Mouse (Mus musculus): Measurements from ENCODE around the gene 2200002J24Rik.
A peak's percentile ranks its signal among the peaks of the same experiment; 100 is the strongest.
"Not testable (repeated sequence)": the region's sequence is repeated elsewhere in the genome, so short reads cannot be mapped to it uniquely, and the experiment has no call there.

2200002J24Rik gene

DNA sequence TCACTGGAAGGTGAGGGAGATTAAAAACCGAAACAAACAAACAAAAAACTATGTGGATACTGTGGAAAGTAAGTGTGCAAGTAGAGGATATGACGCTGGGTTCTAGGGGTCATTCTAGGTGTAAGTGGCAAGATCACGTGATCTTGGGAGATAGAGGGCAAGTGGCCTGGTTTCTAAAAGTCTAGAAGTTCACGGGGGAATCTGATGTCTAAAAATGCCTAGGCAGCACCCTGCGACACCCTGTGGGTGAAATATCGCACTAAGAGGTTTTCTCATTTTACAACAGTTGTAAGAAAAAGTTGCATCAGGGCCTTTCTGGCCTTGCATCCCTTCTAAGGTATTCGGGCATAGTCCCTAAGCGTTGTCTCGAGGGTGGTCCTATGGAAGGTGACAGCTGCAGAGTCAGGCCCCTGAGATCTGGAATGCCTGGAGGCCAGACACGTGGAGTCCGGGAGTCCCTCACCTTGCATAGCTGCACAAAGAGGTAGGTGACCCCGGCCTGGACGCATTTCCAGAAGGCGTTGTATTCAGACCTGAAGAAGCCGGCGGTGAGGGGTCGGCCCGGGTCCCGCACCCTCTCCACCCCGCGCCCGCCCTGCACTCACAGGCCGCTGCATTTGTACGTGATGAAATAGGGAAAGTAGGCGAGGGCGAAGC is 30.1 kb downstream of the 2200002J24Rik start:
- DNase-seq (ENCODE audit: low spot score in 2 of 2), result no peak

DNA sequence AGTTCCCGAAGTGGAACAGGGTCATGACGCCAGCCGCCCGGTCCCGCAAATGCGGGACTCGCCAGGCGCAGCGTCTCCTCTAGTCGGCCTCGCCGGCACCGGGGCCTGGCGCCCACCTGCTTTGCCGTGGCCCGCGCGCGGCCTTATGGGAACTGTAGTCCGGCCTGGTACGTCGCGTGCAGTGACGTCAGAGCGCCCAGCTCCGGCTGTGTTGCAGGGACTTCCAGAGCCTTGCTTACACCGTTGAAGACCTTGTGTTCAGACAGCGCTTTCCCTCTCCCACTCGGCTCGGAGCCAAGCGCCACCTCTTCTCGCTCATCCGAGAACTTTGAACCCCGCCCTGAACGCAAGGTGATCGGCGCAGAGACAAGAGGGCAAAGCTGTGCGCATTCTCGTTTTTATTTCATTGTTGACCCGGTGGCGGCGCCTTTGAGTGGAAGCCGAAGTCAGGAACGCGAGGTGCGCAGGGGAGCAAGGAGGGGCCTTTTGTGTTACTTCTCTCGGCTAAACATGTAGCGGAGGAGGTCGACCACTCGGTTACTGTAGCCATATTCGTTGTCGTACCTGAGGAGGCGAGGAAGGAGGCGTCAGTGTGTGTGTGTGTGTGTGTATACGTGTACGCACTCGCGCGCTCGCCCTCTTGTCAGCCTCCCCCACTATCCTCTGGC is 30.8 kb downstream of the 2200002J24Rik start, which contains the start of gene Tmem147:
Gene Tmem147, minus strand, starts transcription at position 145 of the 668 bp plus-strand sequence.
- peak; percentile 94 to 95 for DNase-seq (ENCODE audit: low spot score in 2 of 2)

DNA sequence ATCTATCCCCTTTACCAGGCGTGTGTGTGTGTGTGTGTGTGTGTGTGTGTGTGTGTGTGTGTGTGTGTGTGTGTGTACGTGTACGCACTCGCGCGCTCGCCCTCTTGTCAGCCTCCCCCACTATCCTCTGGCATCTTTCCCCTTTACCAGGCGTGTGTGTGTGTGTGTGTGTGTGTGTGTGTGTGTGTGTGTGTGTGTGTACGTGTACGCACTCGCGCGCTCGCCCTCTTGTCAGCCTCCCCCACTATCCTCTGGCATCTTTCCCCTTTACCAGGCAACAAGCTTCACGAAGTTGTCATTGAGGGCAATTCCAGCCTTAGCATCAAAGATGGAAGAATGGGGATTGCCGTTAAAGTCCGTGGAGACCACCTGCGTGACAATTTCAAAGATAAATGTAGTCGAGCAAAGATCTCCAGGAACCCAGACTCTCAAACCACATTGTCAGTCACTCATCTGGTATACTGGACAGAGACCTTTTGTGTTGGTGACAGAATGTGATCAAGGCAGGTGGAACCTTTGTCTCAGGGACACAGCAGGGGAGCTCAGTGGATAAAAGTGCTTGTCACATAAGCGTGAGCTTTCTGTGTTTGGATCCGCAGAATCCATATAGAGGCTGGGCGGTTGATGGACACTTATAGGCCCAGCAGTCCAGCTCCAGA is 31.5 kb downstream of the 2200002J24Rik start:
- DNase-seq (ENCODE audit: low spot score in 2 of 2), result not testable (repeated sequence)

GRCm38 (mm10) chr7:30736211-30736610 is 37.5 kb downstream of the 2200002J24Rik start:
- no peak for DNase-seq (ENCODE audit: low spot score in 2 of 2)

DNA sequence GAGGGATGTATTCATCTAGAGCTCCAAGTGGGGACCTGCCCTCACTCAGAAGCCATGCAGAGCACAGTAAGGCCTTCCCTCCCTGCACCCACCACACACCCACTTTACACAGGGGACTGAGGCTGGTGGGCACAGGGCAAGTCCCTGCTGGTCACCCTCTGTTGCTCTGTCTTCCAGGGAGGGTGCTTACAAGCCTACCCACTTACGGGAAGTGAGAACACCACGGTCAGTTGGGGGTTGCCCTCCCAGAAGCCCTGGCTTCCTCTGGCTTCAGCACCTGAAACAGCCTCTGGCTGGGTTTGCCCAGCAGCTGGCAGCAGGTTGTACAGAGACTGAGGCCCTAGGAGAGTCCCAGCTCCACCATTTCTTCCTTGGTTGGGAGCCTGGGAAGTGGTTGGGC is 43.8 kb downstream of the 2200002J24Rik start:
- not testable (repeated sequence) for DNase-seq (ENCODE audit: low spot score in 2 of 2)

DNA sequence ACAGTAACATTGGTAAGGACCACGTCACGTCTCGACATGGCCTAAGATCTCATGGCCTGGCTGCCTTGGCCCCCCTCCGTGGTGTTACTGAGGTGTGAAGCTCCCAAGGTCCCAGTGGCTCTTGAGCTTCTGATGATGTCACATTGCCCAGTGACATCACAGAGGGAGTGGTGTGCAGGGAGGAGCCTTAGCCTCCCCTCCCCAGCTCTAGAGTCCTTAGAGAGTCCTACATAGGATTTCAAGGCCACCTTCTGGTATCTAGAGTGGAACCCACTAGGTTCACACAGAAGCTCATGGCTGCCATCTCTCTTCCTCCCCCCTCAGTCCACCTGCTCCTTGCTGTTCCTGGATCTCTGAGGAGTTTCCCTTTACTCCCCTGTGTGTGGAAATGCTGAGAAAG is 44.9 kb downstream of the 2200002J24Rik start, which contains the start of gene Gapdhs:
Gene Gapdhs, minus strand, starts transcription at position 65 of the 400 bp plus-strand sequence.
- DNase-seq (ENCODE audit: low spot score in 2 of 2), result not testable (repeated sequence)

DNA sequence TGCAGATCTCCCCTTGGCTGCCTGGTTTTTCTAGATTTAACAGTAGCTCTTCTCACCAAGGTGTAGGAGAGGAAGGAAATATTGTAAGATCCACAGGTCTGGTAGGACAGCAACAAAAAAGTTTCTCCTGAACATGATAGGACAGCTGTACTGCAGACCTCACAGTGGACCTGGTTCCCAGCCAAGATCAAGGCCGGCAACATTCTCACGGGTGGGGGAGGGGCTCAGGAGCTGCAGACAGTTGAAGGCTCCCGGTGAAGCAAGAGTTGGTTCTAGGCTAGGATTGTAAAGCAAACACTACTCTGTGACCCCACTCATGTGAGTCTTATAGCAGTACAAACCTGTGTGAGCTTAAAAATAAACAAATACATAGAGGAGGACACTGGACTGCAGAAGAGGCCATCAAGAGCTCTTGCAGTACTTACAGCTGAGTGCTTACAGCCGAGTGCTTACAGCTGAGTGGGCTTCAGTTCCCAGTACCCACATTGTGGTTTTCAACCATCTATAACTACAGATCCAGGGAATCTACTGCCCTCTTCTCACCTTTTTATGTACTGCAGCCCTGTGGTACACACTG is 45.4 kb downstream of the 2200002J24Rik start:
- peak; percentile 54 to 69 for DNase-seq (ENCODE audit: low spot score in 2 of 2)

DNA sequence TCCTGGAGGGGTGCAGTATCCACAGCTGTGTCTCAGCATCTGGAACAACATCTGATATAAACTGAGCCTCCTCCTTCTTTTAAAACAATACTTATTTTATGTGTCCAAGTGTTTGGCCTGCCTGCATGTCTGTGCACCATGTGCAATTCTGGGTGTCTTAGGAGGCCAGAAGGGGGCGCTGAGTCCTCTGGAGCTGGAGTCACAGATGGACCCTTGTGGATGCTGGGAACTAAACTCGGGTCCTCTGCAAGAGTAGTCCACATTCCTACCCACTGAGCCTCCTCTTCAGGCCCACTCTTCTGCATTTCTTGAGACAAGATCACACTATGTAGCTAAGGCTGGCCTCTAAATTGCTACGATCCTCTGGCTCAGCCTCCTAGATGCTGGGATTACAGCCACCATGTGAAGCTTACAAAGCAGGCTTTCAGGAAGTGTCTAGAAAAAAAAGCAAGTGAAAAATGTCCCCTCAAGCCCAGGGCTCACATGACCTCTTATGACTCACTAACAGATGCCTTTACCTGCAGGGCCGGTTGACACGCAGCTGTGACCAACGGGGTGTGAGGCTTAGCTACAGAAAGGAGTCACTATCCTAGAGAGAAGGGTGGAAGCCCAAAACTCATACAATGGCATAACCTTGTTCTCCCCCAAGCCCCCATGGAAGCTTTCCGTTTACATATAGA is 48.9 kb downstream of the 2200002J24Rik start:
- DNase-seq (ENCODE audit: low spot score in 2 of 2), result no peak

Data from urinary bladder, postnatal 36 days (tissue).